Mouse (Mus musculus) intestine, embryonic 16.5 days (tissue): Measurements from ENCODE around the gene Ccdc78. TPM values are rescaled to one million over a fixed set of nuclear protein-coding genes. Genes with fewer than 3 reads are reported as not detected.

ENCODE experiments used
- ATAC-seq: fragments of 200-750 bp; cut with Nextera tagmentation; 2 replicates; pipeline ENCODE4 v1.8.0; 2017; ENCODE audit warnings: moderate TSS enrichment, moderate library complexity
- H3K27ac ChIP-seq: fragments of 300-500 bp; sonication (generic); 2 replicates; pipeline ENCODE4 v1.5.1; 2014; ENCODE audit warnings: mild to moderate bottlenecking, low read length
- H3K27me3 ChIP-seq: fragments of 300-500 bp; sonication (generic); replicated peaks from 2 replicates; pipeline ENCODE4 v1.6.1; 2014; ENCODE audit warnings: low read length, control low read depth, mixed read lengths; ENCODE audit not compliant: control insufficient read depth, insufficient read depth
- H3K36me3 ChIP-seq: fragments of 300-500 bp; sonication (generic); 2 replicates; pipeline ENCODE4 v1.6.1; 2014; ENCODE audit warnings: low read length, control low read depth; ENCODE audit not compliant: control insufficient read depth, insufficient read depth
- H3K4me1 ChIP-seq: fragments of 300-500 bp; sonication (generic); 2 replicates; pipeline ENCODE4 v1.6.1; 2014; ENCODE audit warnings: low read length, control low read depth, mixed read lengths; ENCODE audit not compliant: control insufficient read depth, insufficient read depth
- H3K4me2 ChIP-seq: fragments of 300-500 bp; sonication (generic); 2 replicates; pipeline ENCODE4 v1.6.1; 2014; ENCODE audit warnings: low read depth, low read length, control low read depth
- H3K4me3 ChIP-seq: fragments of 300-500 bp; sonication (generic); 2 replicates; pipeline ENCODE4 v1.5.1; 2014; ENCODE audit warnings: mild to moderate bottlenecking, low read length
- H3K9ac ChIP-seq: fragments of 300-500 bp; sonication (generic); 2 replicates; pipeline ENCODE4 v1.6.1; 2014; ENCODE audit warnings: low read depth, low read length
- H3K9me3 ChIP-seq: fragments of 300-500 bp; sonication (generic); 2 replicates; pipeline ENCODE4 v1.6.1; 2016; ENCODE audit warnings: low read length, control low read depth; ENCODE audit not compliant: control insufficient read depth
- WGBS: fragments of 180-500 bp; shearing (Covaris S2); extraction: QIAGEN DNeasy Blood & Tissue Kit; methylation state at CpG from one replicate; pipeline ENCODE4 v1.1.7; 2014; 5-methylcytosine and 5-hydroxymethylcytosine counted together
- polyA plus RNA-seq: library from polyadenylated mRNA; unstranded; fragments of >200 nt; fragmentation: Nextera tagmentation; extraction: Ambion mirVana; gene quantifications from 2 replicates; pipeline ENCODE4 v1.2.1, GENCODE M21; 2015

Ccdc78 gene
- polyA plus RNA-seq, 1 experiment from 2014 or later = 0.16 TPM

DNA sequence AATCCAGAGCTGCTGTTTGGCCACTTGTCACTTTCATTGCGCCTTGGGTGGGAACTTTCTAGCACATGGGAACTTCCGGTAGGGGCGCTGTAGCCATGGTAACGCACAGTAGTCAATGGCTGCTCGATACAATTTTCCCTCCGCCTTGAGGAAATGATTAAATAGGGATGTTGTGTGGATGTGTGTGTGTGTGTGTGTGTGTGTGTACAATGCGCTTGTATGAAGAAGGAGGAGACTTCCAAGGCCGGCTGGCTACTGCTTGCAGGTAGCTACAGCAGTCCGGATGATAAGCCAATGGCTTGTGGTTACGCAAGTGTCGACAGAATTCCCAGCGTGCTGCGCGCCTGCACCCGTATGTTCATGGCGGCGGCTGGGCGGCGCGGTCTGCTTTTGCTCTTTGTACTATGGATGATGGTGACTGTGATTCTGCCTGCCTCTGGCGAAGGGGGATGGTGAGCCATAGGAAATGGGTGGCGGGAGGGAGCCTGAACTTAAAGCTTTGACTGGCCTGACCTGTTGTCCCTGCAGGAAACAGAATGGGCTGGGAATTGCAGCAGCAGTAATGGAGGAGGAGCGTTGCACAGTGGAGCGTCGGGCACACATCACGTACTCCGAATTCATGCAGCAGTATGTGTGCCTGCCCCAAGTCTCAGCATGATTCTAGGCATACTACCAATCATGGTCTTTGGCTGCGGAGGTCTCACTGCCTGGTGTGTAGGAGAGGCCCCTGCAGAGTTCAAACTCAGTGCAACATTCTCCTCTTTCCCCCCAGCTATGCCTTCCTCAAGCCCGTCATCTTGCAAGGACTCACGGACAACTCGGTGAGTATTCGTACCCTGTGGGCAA lies 42.6 kb downstream of the Ccdc78 start, which contains the start of gene Jmjd8:
Gene Jmjd8, plus strand, starts transcription at position 156 of the 846 bp plus-strand sequence.
- Histone ChIP-seq H3K9me3 (no peaks in the 10 kb centered on the region), H3K36me3 (peaks cover 15% of the 10 kb centered on the region), H3K27ac (peak within 1 kb of the TSS; percentile 93), H3K4me3 (peak within 1 kb of the TSS; percentile 69), H3K9ac (peak within 1 kb of the TSS; percentile 82), H3K4me2 (peak within 1 kb of the TSS; percentile 67), H3K4me1 (peaks cover 50% of the 10 kb centered on the region), H3K27me3 (no peaks in the 10 kb centered on the region)
- 1% methylated on average over 32 of the region's 32 CpGs for WGBS
- ATAC-seq = peak; percentile 47

DNA sequence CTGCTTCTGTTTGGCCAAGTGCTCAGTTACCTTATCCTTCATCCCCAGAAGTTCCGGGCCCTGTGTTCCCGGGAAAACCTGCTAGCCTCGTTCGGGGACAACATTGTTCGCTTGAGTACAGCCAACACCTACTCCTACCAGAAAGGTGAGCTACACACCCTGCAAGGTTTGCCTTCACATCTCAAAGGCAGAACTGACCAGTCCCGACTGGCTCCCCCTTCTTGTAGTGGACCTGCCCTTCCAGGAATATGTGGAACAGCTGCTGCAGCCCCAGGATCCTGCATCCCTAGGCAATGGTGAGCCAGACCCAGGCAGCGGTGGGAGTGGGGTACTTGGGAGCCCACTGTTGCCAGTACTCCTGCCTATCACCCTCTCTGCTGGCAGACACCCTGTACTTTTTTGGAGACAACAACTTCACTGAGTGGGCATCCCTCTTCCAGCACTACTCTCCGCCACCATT lies 43.2 kb downstream of the Ccdc78 start:
- Histone ChIP-seq H3K4me2 (peak overlapping the region; percentile 67), H3K9ac (peak overlapping the region; percentile 82), H3K9me3 (no peaks in the 10 kb centered on the region), H3K27ac (peak overlapping the region; percentile 93), H3K4me3 (peak overlapping the region; percentile 69), H3K36me3 (peaks cover 15% of the 10 kb centered on the region), H3K4me1 (peaks cover 50% of the 10 kb centered on the region), H3K27me3 (no peaks in the 10 kb centered on the region)
- ATAC-seq = no peak
- WGBS = 39% methylated on average over 8 of the region's 8 CpGs

DNA sequence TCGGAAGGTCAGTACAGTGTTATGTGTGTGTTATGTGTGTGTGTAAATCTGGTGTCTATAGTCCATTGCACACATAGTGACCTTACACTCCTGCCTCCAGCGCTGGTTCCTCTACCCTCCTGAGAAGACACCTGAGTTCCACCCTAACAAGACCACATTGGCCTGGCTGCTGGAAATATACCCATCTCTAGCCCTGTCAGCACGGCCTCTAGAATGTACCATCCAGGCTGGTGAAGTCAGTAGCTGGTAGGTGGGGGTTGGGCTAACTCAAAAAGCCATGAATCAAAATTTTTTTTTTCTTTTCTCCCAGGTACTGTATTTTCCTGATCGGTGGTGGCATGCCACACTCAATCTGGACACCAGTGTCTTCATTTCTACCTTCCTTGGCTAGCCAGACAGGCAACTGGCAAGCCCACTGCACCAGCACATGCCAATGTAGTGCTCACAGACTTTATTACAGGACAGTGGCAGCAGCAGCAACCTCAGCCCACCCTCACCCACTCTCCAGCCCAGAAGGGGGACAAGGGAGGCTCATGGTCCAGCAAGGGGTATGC lies 43.9 kb downstream of the Ccdc78 start:
- H3K4me3 ChIP-seq = peak overlapping the region; percentile 69

DNA sequence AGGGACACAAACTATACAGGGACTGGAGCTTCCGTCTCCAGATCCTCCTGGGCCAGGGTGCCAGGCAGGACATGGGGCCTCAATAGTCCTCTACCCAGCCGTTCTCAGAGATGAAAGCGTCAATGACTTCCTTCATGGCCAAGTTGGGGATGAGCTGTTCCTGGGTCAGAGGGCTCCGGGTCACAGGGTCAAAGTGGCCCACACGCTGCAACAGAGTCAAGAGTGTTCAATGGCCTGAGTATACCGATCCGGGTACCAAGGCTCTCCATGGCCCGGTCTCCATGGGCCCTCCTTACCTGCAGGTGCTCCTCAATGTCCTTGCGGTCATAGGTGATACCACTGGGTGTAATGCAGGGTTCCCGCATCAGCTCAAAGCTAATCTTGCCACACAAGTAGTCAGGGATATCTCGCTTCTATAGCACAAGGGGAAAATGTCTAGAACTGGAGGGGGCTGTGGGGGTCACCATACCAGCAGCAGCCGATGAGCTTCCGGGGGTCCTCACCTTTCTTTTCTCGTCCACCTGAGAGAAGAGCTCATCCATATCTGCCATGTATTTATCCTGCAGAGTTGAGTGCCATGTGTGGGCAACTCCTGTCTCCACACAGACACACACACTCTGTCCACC lies 44.5 kb downstream of the Ccdc78 start:
- no peak for ATAC-seq
- peak overlapping the region; percentile 90; the same call in 1 of the 2 replicates for H3K9ac ChIP-seq
- H3K4me3 ChIP-seq = peak overlapping the region; percentile 85
- WGBS = 82% methylated on average over 14 of the region's 14 CpGs
- no peak overlapping the region for H3K27ac ChIP-seq
- H3K36me3 ChIP-seq = peaks cover 15% of the 10 kb centered on the region
- no peaks in the 10 kb centered on the region for H3K27me3 ChIP-seq
- peaks cover 54% of the 10 kb centered on the region for H3K4me1 ChIP-seq
- H3K9me3 ChIP-seq = no peaks in the 10 kb centered on the region
- H3K4me2 ChIP-seq = peak overlapping the region; percentile 98

More for the DNA sequence above, 43.9 kb downstream of the Ccdc78 start:
- 0 out of 2 replicates have a peak overlapping the region, but pooled peaks have one; percentile 82 for H3K9ac ChIP-seq
- 0 out of 2 replicates have a peak overlapping the region, but pooled peaks have one; percentile 93 for H3K27ac ChIP-seq
- no peak for ATAC-seq
- H3K9me3 ChIP-seq = no peaks in the 10 kb centered on the region
- peaks cover 15% of the 10 kb centered on the region for H3K36me3 ChIP-seq
- WGBS = 80% methylated on average over 4 of the region's 4 CpGs
- H3K4me2 ChIP-seq = peak overlapping the region; percentile 67
- H3K4me1 ChIP-seq = peaks cover 50% of the 10 kb centered on the region
- no peaks in the 10 kb centered on the region for H3K27me3 ChIP-seq

DNA sequence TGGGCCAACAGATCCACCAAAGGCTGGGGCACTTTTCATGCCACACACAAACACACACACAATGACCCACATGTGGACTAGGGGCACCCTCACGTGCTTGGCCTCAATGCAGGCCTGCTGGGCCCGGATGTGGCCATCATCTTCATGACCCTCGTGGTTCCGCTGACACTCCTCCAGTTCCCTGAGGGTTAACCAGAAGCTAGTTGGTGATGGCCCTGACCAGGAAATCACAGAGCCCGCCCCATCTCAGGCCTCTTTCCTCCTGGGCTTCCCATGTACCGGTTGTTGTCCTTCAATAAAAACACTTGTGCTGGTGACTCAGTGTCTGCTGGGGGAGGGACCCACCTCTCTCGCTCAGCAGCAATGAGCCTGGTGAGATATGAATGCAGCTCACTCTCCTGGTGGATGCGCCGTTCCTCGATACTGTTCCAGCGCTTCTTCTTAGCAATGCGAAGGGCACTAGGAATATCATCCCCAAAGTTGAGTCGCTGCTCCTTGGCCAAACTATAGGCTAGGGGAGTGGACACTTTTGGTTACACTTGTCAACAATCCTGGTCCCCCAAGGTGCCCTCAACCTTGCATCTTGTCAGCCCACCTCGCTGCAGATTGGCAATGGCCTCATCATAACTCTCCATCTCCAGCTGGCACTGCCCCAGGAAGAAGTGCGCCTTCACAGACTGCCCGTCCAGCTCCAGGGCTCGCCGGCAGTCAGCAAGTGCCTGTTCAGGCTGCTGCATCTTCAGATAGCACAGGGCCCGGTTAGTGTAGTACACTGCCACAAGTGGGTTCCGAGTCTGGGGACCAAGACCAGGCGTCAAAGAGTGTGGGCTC lies 45.3 kb downstream of the Ccdc78 start:
- H3K4me1 ChIP-seq = peaks cover 61% of the 10 kb centered on the region

DNA sequence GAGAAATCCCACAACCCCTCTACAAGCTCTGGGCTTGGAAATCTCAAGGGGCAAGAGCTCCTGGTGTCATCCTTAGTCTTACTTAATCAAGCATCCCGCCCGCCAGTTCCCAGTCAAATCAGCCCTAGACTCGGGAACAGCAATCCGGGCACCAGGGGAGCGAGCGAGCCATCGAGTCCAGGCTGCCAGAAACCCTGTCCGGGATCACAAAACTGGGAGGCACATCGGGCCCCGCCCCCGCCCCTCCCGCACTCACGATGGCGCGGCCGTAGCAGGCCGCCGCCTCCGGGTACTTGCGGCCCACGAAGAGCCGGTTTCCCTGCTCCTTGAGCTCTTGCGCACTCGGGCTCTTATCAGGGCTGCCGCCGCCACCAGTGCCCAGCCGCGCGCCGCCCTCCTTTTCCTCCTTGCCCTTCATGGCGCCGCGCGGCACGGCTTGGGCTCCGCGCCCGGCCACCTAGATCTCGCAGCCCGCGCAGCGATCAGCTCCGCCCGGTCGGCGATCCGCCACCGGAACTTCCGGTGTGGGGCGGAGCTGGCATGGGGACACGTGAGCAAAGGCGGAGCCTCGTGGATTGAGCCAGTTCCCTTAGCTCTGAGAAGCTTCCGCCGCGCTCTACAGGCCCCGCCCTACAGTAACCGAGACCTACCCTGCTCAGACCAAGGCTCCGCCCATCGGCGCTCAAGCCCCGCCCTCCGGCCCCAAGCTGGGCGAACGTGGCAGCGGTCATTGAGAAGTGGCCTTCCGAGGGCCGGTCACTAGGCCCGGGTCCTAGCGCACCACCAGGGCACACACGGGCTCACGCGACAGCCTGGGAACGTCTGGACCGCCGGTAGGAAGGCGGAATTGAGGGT lies 46.3 kb downstream of the Ccdc78 start:
- no peaks in the 10 kb centered on the region for H3K9me3 ChIP-seq
- H3K36me3 ChIP-seq = peaks cover 10% of the 10 kb centered on the region
- peak overlapping the region; percentile 90 for H3K9ac ChIP-seq
- peak; percentile 89 for ATAC-seq
- peak overlapping the region; percentile 97 for H3K27ac ChIP-seq
- H3K4me3 ChIP-seq = peak overlapping the region; percentile 85
- H3K4me2 ChIP-seq = peak overlapping the region; percentile 98
- no peaks in the 10 kb centered on the region for H3K27me3 ChIP-seq
- peaks cover 70% of the 10 kb centered on the region for H3K4me1 ChIP-seq
- under 1% methylated on average over 77 of the region's 77 CpGs for WGBS

More for the DNA sequence above, 45.3 kb downstream of the Ccdc78 start:
- Histone ChIP-seq H3K27ac (peak overlapping the region; percentile 93), H3K9me3 (no peaks in the 10 kb centered on the region), H3K9ac (peak overlapping the region; percentile 90), H3K4me3 (peak overlapping the region; percentile 85), H3K36me3 (peaks cover 10% of the 10 kb centered on the region), H3K27me3 (no peaks in the 10 kb centered on the region), H3K4me2 (peak overlapping the region; percentile 98)
- ATAC-seq = no peak
- whole genome bisulfite sequencing = 45% methylated on average over 21 of the region's 21 CpGs

DNA sequence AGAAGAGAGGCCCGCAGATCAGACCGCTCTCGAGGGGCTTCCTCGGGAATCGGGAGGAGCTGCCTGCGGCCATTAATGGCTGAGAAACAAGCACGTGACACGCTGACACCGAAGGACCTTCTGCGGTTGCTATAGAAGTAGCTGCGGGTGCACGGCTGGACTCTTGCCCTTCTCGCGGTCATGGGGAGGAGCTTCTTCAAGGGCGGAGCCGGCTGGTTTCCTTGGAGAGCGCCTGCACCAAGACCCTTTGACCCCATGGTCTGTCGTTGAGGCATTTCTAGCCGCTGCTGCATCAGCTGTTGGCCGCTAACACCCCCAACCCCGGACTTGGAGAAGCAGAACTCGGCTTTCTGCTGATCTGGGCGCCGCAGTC lies 46.9 kb downstream of the Ccdc78 start, which contains the start of gene Stub1:
Gene Stub1, minus strand, starts transcription at position 114 of the 373 bp plus-strand sequence.
- WGBS = under 1% methylated on average over 24 of the region's 24 CpGs
- Histone ChIP-seq H3K9me3 (no peaks in the 10 kb centered on the region), H3K9ac (peak within 1 kb of the TSS; percentile 90), H3K4me2 (peak within 1 kb of the TSS; percentile 98), H3K27me3 (no peaks in the 10 kb centered on the region), H3K4me3 (peak within 1 kb of the TSS; percentile 85), H3K4me1 (peaks cover 71% of the 10 kb centered on the region), H3K36me3 (peaks cover 10% of the 10 kb centered on the region), H3K27ac (peak within 1 kb of the TSS; percentile 97)
- ATAC-seq = peak; percentile 78

DNA sequence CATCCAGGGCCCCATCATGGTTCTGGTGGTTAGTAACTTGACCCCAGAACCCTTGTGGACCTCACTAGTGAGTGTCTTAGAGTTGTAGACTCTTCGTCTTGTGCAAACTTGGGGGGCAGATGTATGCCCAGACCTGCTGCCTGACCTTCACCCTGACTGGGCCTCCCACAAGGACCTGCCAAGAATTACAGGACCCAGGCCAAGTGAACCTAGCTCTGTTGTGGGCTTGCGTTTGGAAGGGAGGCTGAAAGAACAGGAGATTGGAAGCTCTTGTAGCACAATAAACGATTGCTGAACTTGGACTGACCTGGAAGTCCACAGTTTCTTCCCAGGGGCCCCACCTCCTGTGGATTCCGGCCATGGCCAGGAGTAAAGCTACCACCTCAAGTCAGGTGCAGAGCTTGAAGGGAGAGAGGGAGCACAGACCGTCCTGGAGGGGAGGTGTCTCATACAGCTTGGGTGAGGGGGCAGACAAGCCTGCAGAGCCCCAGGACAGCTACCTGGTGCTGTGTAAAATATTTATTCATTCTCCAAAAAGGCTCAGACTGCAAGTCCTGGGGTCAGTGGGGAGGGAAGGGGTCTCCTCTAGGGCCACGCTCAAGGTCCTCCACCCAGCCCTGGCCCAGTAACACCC lies 47.7 kb downstream of the Ccdc78 start:
- no peak for ATAC-seq
- Histone ChIP-seq H3K9ac (peak overlapping the region; percentile 86), H3K27ac (peak overlapping the region; percentile 97), H3K9me3 (no peaks in the 10 kb centered on the region), H3K36me3 (peaks cover 11% of the 10 kb centered on the region), H3K4me3 (peak overlapping the region; percentile 85), H3K4me1 (peaks cover 67% of the 10 kb centered on the region), H3K4me2 (peak overlapping the region; percentile 94), H3K27me3 (no peaks in the 10 kb centered on the region)
- WGBS = 16% methylated on average over 6 of the region's 6 CpGs
